Comparison of ENCODE assay signal across 8 mouse cellular contexts in genomic region chr19:47338396-47339164, GRCm38 (mm10).
DNase-seq lines count a peak whose midpoint lies in the region; ATAC-seq and TF ChIP-seq lines count a peak whose summit lies in the region.

No protein-coding gene starts in this region.

- TF ChIP-seq EP300 in CH12.LX (IDR thresholded peaks at IDR 0.05; ENCODE audit: low read length) = no peak
- no peak for TF ChIP-seq EP300 in liver, postnatal 0 days (IDR thresholded peaks at IDR 0.05; ENCODE audit: low read depth)

- WGBS in forebrain, postnatal 0 days = 27% methylated on average over 24 of the region's 24 CpGs
- 45% methylated on average over 24 of the region's 24 CpGs for WGBS in liver, postnatal 0 days (ENCODE audit: insufficient replicate concordance)

- dilution Hi-C loops in CH12.LX (cut with MboI; ENCODE audit: extremely low pct_ligation_motif_present, extremely low pct_unique_long_range_greater_than_20kb, low sequenced_read_pairs) = no loop called here

- H3K79me2 ChIP-seq in CH12.LX (replicated peaks; ENCODE audit: control insufficient read depth, extremely low read depth, insufficient read depth, poor library complexity, severe bottlenecking) = no peaks in the 10 kb centered on the region

- no peaks in the 10 kb centered on the region for H3K9me3 ChIP-seq in CH12.LX (replicated peaks; ENCODE audit: low read length)
- no peaks in the 10 kb centered on the region for H3K9me3 ChIP-seq in forebrain, postnatal 0 days (ENCODE audit: low read length)
- H3K9me3 ChIP-seq in liver, postnatal 0 days (ENCODE audit: low read length) = no peaks in the 10 kb centered on the region

- ATAC-seq in forebrain, postnatal 0 days = peak; percentile 35
- no peak for ATAC-seq in liver, postnatal 0 days
- no peak for ATAC-seq in cerebellum, adult (ENCODE audit: insufficient number of reproducible peaks, low FRiP score, low TSS enrichment)

- TF ChIP-seq CTCF in CH12.LX (conservative IDR thresholded peaks at IDR 0.05 in 1 of 2, IDR thresholded peaks at IDR 0.05 in 1 of 2; ENCODE audit: low read depth in 2 of 2, low read length in 2 of 2) = no peak
- TF ChIP-seq CTCF in forebrain, postnatal 0 days (IDR thresholded peaks at IDR 0.05; ENCODE audit: low read depth) = no peak
- no peak for TF ChIP-seq CTCF in liver, postnatal 0 days (IDR thresholded peaks at IDR 0.05; ENCODE audit: low read depth)

- in situ Hi-C loops in CH12.LX (cut with MboI; ENCODE audit: low pct_ligation_motif_present, low pct_unique_long_range_greater_than_20kb, low sequenced_read_pairs) = no loop called here

- peaks cover 0 to 4% of the 10 kb centered on the region in 2 experiments; a peak in 2 of 4 replicates for H3K4me1 ChIP-seq in CH12.LX (ENCODE audit: control insufficient read depth in 1 of 2, insufficient read depth in 2 of 2)
- peaks cover 10% of the 10 kb centered on the region for H3K4me1 ChIP-seq in forebrain, postnatal 0 days (ENCODE audit: insufficient read depth)
- H3K4me1 ChIP-seq in liver, postnatal 0 days (ENCODE audit: insufficient read depth) = peaks cover 2% of the 10 kb centered on the region; the same call in 1 of the 2 replicates

- H3K27me3 ChIP-seq in CH12.LX (replicated peaks) = no peaks in the 10 kb centered on the region
- H3K27me3 ChIP-seq in forebrain, postnatal 0 days (ENCODE audit: insufficient read depth, low read length) = peaks cover 11% of the 10 kb centered on the region
- peaks cover 13% of the 10 kb centered on the region; the same call in 1 of the 2 replicates for H3K27me3 ChIP-seq in liver, postnatal 0 days (ENCODE audit: insufficient read depth, low read length)

- H3K36me3 ChIP-seq in CH12.LX (replicated peaks in 1 of 2; ENCODE audit: control insufficient read depth in 1 of 2, insufficient read depth in 1 of 2, low read length in 1 of 2) = peaks cover 0 to 18% of the 10 kb centered on the region in 2 experiments
- no peaks in the 10 kb centered on the region for H3K36me3 ChIP-seq in forebrain, postnatal 0 days (ENCODE audit: insufficient read depth)
- H3K36me3 ChIP-seq in liver, postnatal 0 days (replicated peaks; ENCODE audit: insufficient read depth, low read length) = no peaks in the 10 kb centered on the region

- H3K4me3 ChIP-seq in CH12.LX (replicated peaks in 1 of 3; ENCODE audit: low read depth in 2 of 3, low read length in 2 of 3, poor library complexity in 1 of 3) = no peak overlapping the region
- peak overlapping the region; percentile 32 for H3K4me3 ChIP-seq in forebrain, postnatal 0 days (ENCODE audit: low read depth, low read length)
- no peak overlapping the region for H3K4me3 ChIP-seq in liver, postnatal 0 days (ENCODE audit: low read depth, low read length)

- peak overlapping the region; percentile 5; the same call in 1 of the 2 replicates for H3K4me2 ChIP-seq in CH12.LX (ENCODE audit: insufficient read depth, low read depth, poor library complexity, severe bottlenecking)
- H3K4me2 ChIP-seq in forebrain, postnatal 0 days (ENCODE audit: low read depth) = peak overlapping the region; percentile 54
- H3K4me2 ChIP-seq in liver, postnatal 0 days (ENCODE audit: low read depth, low read length) = peak overlapping the region; percentile 52; the same call in 1 of the 2 replicates

- peak; percentile 92 for DNase-seq in heart, adult 11 months
- DNase-seq in heart, postnatal 25 days (ENCODE audit: low spot score) = no peak
- no peak for DNase-seq in CH12.LX (ENCODE audit: extremely low read depth)
- peak; percentile 25 for DNase-seq in forebrain, postnatal 0 days
- DNase-seq in liver, postnatal 0 days = no peak
- DNase-seq in right cerebral cortex, postnatal 36 days (ENCODE audit: low spot score in 2 of 2) = no peak
- DNase-seq in frontal cortex, postnatal 36 days (ENCODE audit: low spot score in 2 of 2) = no peak

- intact Hi-C loops in heart, postnatal 25 days (cut with DNase I) = loop anchor here (1.0 to 2.0 kb wide), 2 partner anchors 74 to 164 kb away; no protein-coding TSS in a partner anchor

- no peak overlapping the region for H3K27ac ChIP-seq in CH12.LX (ENCODE audit: insufficient read depth, low read depth)
- H3K27ac ChIP-seq in forebrain, postnatal 0 days (ENCODE audit: low read depth, low read length) = no peak overlapping the region
- H3K27ac ChIP-seq in liver, postnatal 0 days (ENCODE audit: low read depth) = no peak overlapping the region

- no peak overlapping the region for H3K9ac ChIP-seq in CH12.LX (ENCODE audit: insufficient read depth, low read depth)
- peak overlapping the region; percentile 31; the same call in 1 of the 2 replicates for H3K9ac ChIP-seq in forebrain, postnatal 0 days
- no peak overlapping the region for H3K9ac ChIP-seq in liver, postnatal 0 days (replicated peaks)

- TF ChIP-seq POLR2A in CH12.LX (IDR thresholded peaks at IDR 0.05; ENCODE audit: low read depth, low read length) = no peak

- TF ChIP-seq RAD21 in CH12.LX (IDR thresholded peaks at IDR 0.05; ENCODE audit: low read depth, low read length) = no peak

TF ChIP-seq in CH12.LX, 34 proteins besides CTCF, POLR2A, EP300 and RAD21:
- TF ChIP-seq E2F4 (IDR thresholded peaks at IDR 0.05; ENCODE audit: insufficient replicate concordance, low read depth, low read length) (no peak), JUN (IDR thresholded peaks at IDR 0.05; ENCODE audit: insufficient read depth, low read depth, low read length) (no peak), USF2 (conservative IDR thresholded peaks at IDR 0.05; ENCODE audit: low read depth, low read length) (no peak), ZMIZ1 (IDR thresholded peaks at IDR 0.05; ENCODE audit: low read depth, low read length) (no peak), MAZ (IDR thresholded peaks at IDR 0.05; ENCODE audit: low read depth, low read length) (no peak), TBP (conservative IDR thresholded peaks at IDR 0.05; ENCODE audit: low read depth, low read length) (no peak), MAX (IDR thresholded peaks at IDR 0.05; ENCODE audit: low read length) (no peak), ELF1 (IDR thresholded peaks at IDR 0.05; ENCODE audit: low read depth, low read length) (no peak), KAT2A (IDR thresholded peaks at IDR 0.05; ENCODE audit: insufficient replicate concordance, low read length) (no peak), ZC3H11A (IDR thresholded peaks at IDR 0.05; ENCODE audit: low read depth, low read length) (no peak), UBTF (IDR thresholded peaks at IDR 0.05; ENCODE audit: low read depth, low read length) (no peak), JUND (conservative IDR thresholded peaks at IDR 0.05; ENCODE audit: low read depth, low read length) (no peak), ZNF384 (IDR thresholded peaks at IDR 0.05; ENCODE audit: low read depth, low read length) (no peak), ZKSCAN1 (IDR thresholded peaks at IDR 0.05; ENCODE audit: borderline replicate concordance, low read depth, low read length) (no peak), MXI1 (IDR thresholded peaks at IDR 0.05; ENCODE audit: low read depth, low read length) (no peak), POLR2AphosphoS2 (IDR thresholded peaks at IDR 0.05; ENCODE audit: low read depth, low read length) (no peak), TCF12 (IDR thresholded peaks at IDR 0.05; ENCODE audit: low read depth, low read length) (no peak)

Comparison
In these comparisons a context has a peak if more than half of its experiments do, and no peak if none do; other contexts are left out.
1. DNase-seq: peak in heart, adult 11 months (single experiment) and forebrain, postnatal 0 days (single experiment); none in heart, postnatal 25 days (single experiment), CH12.LX (single experiment), liver, postnatal 0 days (single experiment), right cerebral cortex, postnatal 36 days (0 of 2) and frontal cortex, postnatal 36 days (0 of 2).
2. Peak in every context shown above with its lines, with median percentiles within 50 percentile points of each other: H3K4me2 ChIP-seq.